Mouse (Mus musculus): ENCODE data around the gene Ctf1. TPM values are rescaled to one million over a fixed set of nuclear protein-coding genes. Genes with fewer than 3 reads are reported as not detected.

The Ctf1 gene
- total and polyA plus RNA-seq, 3 experiments, result 1.7 to 5.3 (median 2.3) TPM

GRCm38 (mm10) chr7:127671880-127672774, 40.4 kb upstream of the Ctf1 start:
- ATAC-seq (ENCODE audit: extremely low read depth, insufficient number of reproducible peaks, low FRiP score, poor library complexity, severe bottlenecking) (no peak), DNase-seq (ENCODE audit: low spot score) (no peak)
- Histone ChIP-seq H3K36me3 (replicated peaks) (no peaks in the 10 kb centered on the region), H3K4me3 (ENCODE audit: low read depth, low read length) (no peak overlapping the region), H3K9me3 (replicated peaks) (no peaks in the 10 kb centered on the region), H3K27me3 (ENCODE audit: insufficient read depth, low read length) (peaks cover 4% of the 10 kb centered on the region; the same call in 1 of the 2 replicates), H3K4me1 (ENCODE audit: insufficient read depth, low read depth, low read length) (peaks cover 10% of the 10 kb centered on the region)
- no peak for TF ChIP-seq TAL1 (conservative IDR thresholded peaks at IDR 0.05; ENCODE audit: low read depth, low read length)
- TF ChIP-seq CTCF (IDR thresholded peaks at IDR 0.05; ENCODE audit: low read depth, low read length), result no peak
- no peak for TF ChIP-seq GATA2 (IDR thresholded peaks at IDR 0.05; ENCODE audit: borderline replicate concordance, low read depth, low read length)
- TF ChIP-seq GATA1 (IDR thresholded peaks at IDR 0.05; ENCODE audit: borderline replicate concordance, low read length), result no peak
- TF ChIP-seq POLR2AphosphoS5 (IDR thresholded peaks at IDR 0.05; ENCODE audit: insufficient replicate concordance, low read depth, low read length), result no peak

- Histone ChIP-seq H3K4me3 (ENCODE audit: low read depth, low read length) (no peak overlapping the region), H3K9me3 (replicated peaks) (no peaks in the 10 kb centered on the region), H3K36me3 (replicated peaks) (no peaks in the 10 kb centered on the region), H3K4me1 (ENCODE audit: insufficient read depth, low read depth, low read length) (peaks cover 10% of the 10 kb centered on the region), H3K27me3 (ENCODE audit: insufficient read depth, low read length) (peaks cover 4% of the 10 kb centered on the region; the same call in 1 of the 2 replicates)
- ATAC-seq (ENCODE audit: extremely low read depth, insufficient number of reproducible peaks, low FRiP score, poor library complexity, severe bottlenecking) (no peak), DNase-seq (ENCODE audit: low spot score) (no peak)
- TF ChIP-seq GATA2 (IDR thresholded peaks at IDR 0.05; ENCODE audit: borderline replicate concordance, low read depth, low read length), result no peak
- TF ChIP-seq CTCF (IDR thresholded peaks at IDR 0.05; ENCODE audit: low read depth, low read length), result no peak
- no peak for TF ChIP-seq GATA1 (IDR thresholded peaks at IDR 0.05; ENCODE audit: borderline replicate concordance, low read length)
- no peak for TF ChIP-seq TAL1 (conservative IDR thresholded peaks at IDR 0.05; ENCODE audit: low read depth, low read length)
- no peak for TF ChIP-seq POLR2AphosphoS5 (IDR thresholded peaks at IDR 0.05; ENCODE audit: insufficient replicate concordance, low read depth, low read length)
Measured at GRCm38 (mm10) chr7:127672776-127673175, 39.8 kb upstream of the Ctf1 start.

- ATAC-seq (ENCODE audit: extremely low read depth, insufficient number of reproducible peaks, low FRiP score, poor library complexity, severe bottlenecking) (no peak; the same call in 1 of the 2 replicates), DNase-seq (ENCODE audit: low spot score) (peak; percentile 42)
- TF ChIP-seq GATA1 (IDR thresholded peaks at IDR 0.05; ENCODE audit: borderline replicate concordance, low read length), result no peak
- TF ChIP-seq CTCF (IDR thresholded peaks at IDR 0.05; ENCODE audit: low read depth, low read length), result peak; percentile 85
- H3K36me3 ChIP-seq (replicated peaks), result no peaks in the 10 kb centered on the region
- H3K9me3 ChIP-seq (replicated peaks), result no peaks in the 10 kb centered on the region
- peaks cover 4% of the 10 kb centered on the region; the same call in 1 of the 2 replicates for H3K27me3 ChIP-seq (ENCODE audit: insufficient read depth, low read length)
- H3K4me1 ChIP-seq (ENCODE audit: insufficient read depth, low read depth, low read length), result peaks cover 5% of the 10 kb centered on the region; the same call in 1 of the 2 replicates
- H3K4me3 ChIP-seq (ENCODE audit: low read depth, low read length), result no peak overlapping the region
Measured at GRCm38 (mm10) chr7:127674977-127675376, 37.6 kb upstream of the Ctf1 start.

GRCm38 (mm10) chr7:127675391-127675811, 37.1 kb upstream of the Ctf1 start:
- TF ChIP-seq GATA1 (IDR thresholded peaks at IDR 0.05; ENCODE audit: borderline replicate concordance, low read length) (no peak), CTCF (IDR thresholded peaks at IDR 0.05; ENCODE audit: low read depth, low read length) (no peak), TAL1 (conservative IDR thresholded peaks at IDR 0.05; ENCODE audit: low read depth, low read length) (no peak), GATA2 (IDR thresholded peaks at IDR 0.05; ENCODE audit: borderline replicate concordance, low read depth, low read length) (no peak), POLR2AphosphoS5 (IDR thresholded peaks at IDR 0.05; ENCODE audit: insufficient replicate concordance, low read depth, low read length) (no peak)
- peaks cover 4% of the 10 kb centered on the region; the same call in 1 of the 2 replicates for H3K27me3 ChIP-seq (ENCODE audit: insufficient read depth, low read length)
- peaks cover 5% of the 10 kb centered on the region; the same call in 1 of the 2 replicates for H3K4me1 ChIP-seq (ENCODE audit: insufficient read depth, low read depth, low read length)
- DNase-seq (ENCODE audit: low spot score) (no peak), ATAC-seq (ENCODE audit: extremely low read depth, insufficient number of reproducible peaks, low FRiP score, poor library complexity, severe bottlenecking) (no peak)
- no peaks in the 10 kb centered on the region for H3K9me3 ChIP-seq (replicated peaks)
- no peak overlapping the region for H3K4me3 ChIP-seq (ENCODE audit: low read depth, low read length)
- no peaks in the 10 kb centered on the region for H3K36me3 ChIP-seq (replicated peaks)

GRCm38 (mm10) chr7:127677077-127677476, 35.5 kb upstream of the Ctf1 start:
- Histone ChIP-seq H3K27me3 (ENCODE audit: insufficient read depth, low read length) (peaks cover 4% of the 10 kb centered on the region; the same call in 1 of the 2 replicates), H3K9me3 (replicated peaks) (no peaks in the 10 kb centered on the region), H3K4me3 (ENCODE audit: low read depth, low read length) (no peak overlapping the region), H3K36me3 (replicated peaks) (no peaks in the 10 kb centered on the region), H3K4me1 (ENCODE audit: insufficient read depth, low read depth, low read length) (peaks cover 5% of the 10 kb centered on the region; the same call in 1 of the 2 replicates)
- ATAC-seq (ENCODE audit: extremely low read depth, insufficient number of reproducible peaks, low FRiP score, poor library complexity, severe bottlenecking), result no peak
- no peak for TF ChIP-seq GATA1 (IDR thresholded peaks at IDR 0.05; ENCODE audit: borderline replicate concordance, low read length)
- TF ChIP-seq TAL1 (conservative IDR thresholded peaks at IDR 0.05; ENCODE audit: low read depth, low read length), result no peak
- peak; percentile 80 for TF ChIP-seq CTCF (IDR thresholded peaks at IDR 0.05; ENCODE audit: low read depth, low read length)
- TF ChIP-seq GATA2 (IDR thresholded peaks at IDR 0.05; ENCODE audit: borderline replicate concordance, low read depth, low read length), result no peak
- no peak for DNase-seq (ENCODE audit: low spot score)

GRCm38 (mm10) chr7:127677609-127678008, 34.9 kb upstream of the Ctf1 start:
- no peak for ATAC-seq (ENCODE audit: extremely low read depth, insufficient number of reproducible peaks, low FRiP score, poor library complexity, severe bottlenecking)
- no peaks in the 10 kb centered on the region for H3K36me3 ChIP-seq (replicated peaks)
- DNase-seq (ENCODE audit: low spot score), result no peak
- no peak overlapping the region for H3K4me3 ChIP-seq (ENCODE audit: low read depth, low read length)
- no peaks in the 10 kb centered on the region for H3K9me3 ChIP-seq (replicated peaks)
- TF ChIP-seq TAL1 (conservative IDR thresholded peaks at IDR 0.05; ENCODE audit: low read depth, low read length) (no peak), GATA2 (IDR thresholded peaks at IDR 0.05; ENCODE audit: borderline replicate concordance, low read depth, low read length) (no peak), GATA1 (IDR thresholded peaks at IDR 0.05; ENCODE audit: borderline replicate concordance, low read length) (no peak), POLR2AphosphoS5 (IDR thresholded peaks at IDR 0.05; ENCODE audit: insufficient replicate concordance, low read depth, low read length) (no peak), CTCF (IDR thresholded peaks at IDR 0.05; ENCODE audit: low read depth, low read length) (no peak)
- H3K4me1 ChIP-seq (ENCODE audit: insufficient read depth, low read depth, low read length), result peaks cover 5% of the 10 kb centered on the region; the same call in 1 of the 2 replicates
- peaks cover 2% of the 10 kb centered on the region; the same call in 1 of the 2 replicates for H3K27me3 ChIP-seq (ENCODE audit: insufficient read depth, low read length)

All from G1E (cell line).